Mouse (Mus musculus): ENCODE measurements around the gene Sh3kbp1.

The Sh3kbp1 gene

DNA sequence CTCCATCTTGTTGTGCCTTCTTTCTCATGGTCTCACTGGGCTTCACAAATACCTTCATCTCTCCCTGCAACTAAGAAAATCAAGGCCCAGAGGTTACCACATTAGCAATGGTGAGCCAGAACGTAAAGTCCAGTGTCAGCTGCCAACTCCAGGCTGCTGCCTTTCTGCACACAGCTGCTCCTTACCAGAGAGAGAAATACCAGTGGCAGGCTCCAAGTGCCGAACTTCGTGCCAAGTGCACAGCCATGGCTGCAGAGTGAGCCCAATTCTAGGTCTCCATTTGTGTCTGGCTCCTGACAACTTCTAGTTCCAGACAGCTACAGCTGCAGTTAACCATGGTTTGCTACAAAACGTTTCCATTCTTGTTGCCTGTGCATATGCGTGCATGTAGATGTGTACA, 117.0 kb downstream of the Sh3kbp1 start:
- no peak for DNase-seq (ENCODE audit: low spot score)

DNA sequence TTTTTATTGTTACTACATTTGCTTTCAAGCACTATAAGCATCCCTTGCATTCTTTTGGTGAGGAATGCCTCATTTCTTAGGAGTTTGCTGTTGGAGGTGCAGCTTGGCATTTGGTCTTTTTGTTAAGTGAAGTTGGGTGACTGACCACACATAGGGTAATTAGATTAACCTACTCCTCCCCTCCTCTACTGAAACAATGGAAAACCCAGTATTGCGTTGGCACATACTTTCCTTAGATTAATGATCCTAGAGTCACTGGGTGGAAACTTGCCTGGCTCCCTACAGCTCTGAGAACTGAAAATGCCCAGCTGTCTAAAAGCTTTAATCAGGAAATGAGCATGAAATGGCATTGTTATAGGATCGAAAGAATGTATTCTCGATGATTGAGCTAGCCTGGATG, 117.5 kb downstream of the Sh3kbp1 start:
- DNase-seq (ENCODE audit: low spot score): no peak

DNA sequence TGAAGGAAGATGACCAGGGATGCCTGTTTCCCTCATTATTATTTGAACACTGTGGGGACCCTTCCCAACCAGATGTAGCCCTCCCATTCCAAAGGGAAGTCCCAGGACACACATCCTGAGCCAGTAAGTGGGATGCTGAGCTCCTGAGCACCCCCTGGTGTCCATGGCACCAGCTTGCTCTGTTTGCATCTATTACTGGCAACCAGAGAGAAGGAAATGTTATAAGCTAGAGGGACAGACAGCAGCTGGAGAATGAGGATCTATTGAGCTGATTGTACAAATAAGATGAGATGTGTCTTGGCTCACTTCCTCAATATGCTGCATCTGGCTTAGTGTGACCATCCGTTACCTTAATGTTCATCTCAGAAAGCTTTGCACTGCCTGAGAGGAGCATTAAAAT, 124.8 kb downstream of the Sh3kbp1 start:
- no peak for DNase-seq (ENCODE audit: low spot score)

DNA sequence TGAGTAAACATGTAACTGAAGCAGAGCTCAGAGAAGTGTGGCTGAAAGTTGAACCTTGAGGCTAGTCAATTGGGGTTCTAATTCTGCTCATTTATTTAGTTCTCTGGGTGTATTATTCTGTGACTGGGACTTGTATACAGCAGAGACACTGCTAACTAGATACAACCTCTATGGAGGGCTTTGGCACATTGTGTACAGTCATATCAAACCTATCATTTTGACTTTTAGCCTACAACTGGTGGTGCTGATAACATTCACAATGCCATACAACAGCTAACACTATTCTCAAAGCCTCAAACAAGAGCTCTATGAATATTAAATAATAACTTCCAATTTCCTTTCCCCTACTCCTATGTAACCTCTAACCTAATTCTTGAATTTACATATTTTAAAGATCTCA, 129.2 kb downstream of the Sh3kbp1 start:
- DNase-seq (ENCODE audit: low spot score): no peak

DNA sequence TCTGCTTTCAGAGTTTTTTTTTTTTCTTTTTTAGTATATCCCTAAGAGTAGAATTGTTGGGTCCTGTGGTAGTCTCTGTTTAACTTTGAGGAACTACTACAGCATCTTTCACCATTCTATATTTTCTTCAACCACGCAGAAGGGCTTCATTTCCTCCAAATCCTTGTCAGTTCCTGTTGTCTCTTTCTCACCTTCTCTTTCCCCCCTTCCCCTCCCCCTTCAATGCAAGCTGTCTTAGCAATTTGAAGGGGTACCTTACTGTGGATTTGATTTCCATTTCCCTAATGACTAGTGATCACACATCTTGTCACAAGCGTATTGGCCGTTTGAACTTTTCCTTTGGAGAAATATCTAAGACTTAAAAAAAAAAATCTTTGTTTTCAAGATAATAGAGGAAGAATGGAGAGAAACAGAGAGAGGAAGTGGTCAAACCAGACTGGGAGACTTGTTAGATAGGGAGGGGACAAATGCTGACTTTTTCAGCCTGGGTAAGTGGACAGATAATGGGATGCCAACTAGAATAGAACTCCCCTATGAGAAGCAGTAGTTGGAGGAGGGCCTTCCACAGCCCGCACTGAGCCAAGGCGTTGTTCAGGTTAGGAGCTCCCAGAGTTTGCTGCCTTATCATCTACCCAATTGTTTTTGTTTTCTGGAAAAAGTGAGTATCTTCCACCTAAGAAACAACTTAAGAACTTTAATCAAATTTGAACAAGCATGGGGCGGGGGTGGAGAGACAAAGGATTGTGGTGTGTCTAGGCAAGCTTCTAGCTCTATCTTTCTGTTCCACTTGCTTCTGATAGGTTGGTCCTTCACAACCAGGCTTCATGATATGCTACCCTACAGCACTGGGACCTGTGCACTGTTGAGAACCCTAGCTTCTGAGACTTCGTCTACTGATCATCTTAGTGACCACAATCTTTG, 130.1 kb downstream of the Sh3kbp1 start:
- no peak for DNase-seq (ENCODE audit: low spot score)

DNA sequence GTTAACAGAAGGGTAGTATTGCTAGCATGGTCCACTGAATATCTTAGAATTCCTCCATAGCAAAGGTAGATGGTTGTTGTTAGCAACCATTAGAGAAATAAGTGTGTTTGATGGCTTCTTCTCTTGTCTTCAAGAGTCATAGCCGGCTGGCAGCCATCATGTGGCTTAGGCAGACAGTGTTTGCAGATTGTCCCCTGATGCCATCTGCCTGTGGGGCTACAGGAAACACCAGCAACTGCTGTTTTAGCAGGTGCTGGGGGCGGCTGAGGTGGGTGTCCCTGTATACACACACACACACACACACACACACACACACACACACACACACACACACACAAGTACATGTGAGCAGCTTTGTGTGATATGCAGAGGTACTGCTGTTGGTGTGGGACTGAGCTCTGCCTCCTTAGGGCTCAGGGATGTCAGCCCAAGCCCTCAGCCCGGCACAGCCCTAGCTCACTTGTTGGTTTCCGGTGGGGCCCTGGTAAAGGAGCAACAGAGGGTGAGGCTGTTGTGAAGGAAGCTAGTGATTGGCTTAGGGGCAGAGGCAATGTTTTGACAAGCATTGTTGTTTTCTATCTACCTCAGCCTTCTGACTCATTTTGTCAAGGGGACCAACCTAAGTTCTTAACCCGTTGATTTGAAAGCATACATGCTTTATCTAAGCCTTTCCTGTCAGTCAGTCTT, 130.9 kb downstream of the Sh3kbp1 start:
- no peak for DNase-seq (ENCODE audit: low spot score)

DNA sequence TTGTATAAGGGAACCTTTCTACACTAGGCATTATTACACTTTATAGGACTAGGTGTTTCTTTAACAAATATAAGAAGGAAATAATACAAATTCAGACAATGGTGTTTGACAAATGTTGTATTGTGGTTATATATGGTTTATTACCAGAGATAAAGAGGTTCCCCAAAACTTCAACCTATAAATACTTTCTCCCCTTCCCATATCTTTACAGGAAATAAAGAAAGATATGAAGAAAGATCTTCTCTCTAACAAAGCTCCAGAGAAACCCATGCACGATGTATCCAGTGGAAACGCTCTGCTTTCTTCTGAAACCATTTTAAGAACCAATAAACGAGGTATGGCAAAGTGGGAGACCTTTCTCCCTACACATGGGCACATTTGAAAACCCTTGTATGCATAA, 136.7 kb downstream of the Sh3kbp1 start:
- DNase-seq (ENCODE audit: low spot score): no peak

DNA sequence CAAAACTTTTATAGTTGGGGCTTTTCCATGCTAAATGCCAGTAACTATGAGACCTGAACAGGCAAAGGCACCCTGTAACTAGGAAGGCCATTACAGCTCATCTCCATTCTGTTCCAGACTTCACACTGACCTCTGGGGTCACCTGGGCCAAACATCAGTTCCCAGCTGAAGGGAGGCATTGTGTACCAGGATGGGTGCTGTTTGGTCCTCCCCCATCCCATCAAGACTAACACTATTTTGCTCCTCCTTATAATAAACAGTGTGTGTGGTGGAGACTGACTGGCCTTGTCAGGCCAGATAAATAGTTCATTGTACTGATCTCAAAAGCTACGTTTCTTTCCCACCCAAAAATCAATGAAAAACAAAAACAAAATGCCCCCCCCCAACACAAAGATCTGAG, 138.8 kb downstream of the Sh3kbp1 start:
- DNase-seq (ENCODE audit: low spot score): no peak

DNA sequence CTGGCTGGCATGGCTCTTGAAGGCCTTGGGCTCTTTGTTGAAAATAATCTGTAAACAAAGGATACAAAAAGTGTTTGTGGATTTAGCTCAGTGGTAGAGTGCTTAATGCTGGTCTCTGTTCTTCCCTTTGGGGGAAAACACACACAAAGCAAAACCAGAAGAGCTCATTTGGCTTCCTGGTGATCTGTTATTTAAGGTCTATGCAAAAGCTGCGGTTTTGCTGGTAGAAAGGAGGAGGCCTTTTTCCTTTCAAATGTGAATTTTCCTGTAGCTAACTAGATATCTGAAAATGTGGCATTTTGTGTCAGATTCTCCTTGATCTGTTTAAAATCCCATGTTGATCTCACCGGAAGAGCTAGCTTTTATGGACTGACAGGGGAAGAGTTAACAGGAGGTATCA, 141.9 kb downstream of the Sh3kbp1 start:
- no peak for DNase-seq (ENCODE audit: low spot score)

DNA sequence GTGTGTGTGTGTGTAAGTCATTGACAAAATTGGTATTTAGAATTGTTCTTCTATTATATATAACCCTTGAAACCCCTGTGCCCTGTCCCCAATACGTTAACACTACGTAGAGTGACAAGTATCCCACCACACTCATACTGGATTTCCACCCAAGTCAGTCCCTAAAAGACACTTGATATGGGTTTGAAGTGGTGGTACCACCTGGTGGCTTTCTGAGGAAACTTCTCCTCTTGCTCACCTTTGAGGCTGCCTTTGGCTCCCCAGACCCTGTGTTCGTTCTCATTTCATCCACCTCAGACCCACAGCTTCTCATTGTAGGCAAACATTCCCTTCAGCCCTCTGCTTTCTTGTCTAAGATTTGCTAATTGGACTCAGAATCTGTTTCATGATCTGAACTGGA, 142.7 kb downstream of the Sh3kbp1 start:
- DNase-seq (ENCODE audit: low spot score): no peak

DNA sequence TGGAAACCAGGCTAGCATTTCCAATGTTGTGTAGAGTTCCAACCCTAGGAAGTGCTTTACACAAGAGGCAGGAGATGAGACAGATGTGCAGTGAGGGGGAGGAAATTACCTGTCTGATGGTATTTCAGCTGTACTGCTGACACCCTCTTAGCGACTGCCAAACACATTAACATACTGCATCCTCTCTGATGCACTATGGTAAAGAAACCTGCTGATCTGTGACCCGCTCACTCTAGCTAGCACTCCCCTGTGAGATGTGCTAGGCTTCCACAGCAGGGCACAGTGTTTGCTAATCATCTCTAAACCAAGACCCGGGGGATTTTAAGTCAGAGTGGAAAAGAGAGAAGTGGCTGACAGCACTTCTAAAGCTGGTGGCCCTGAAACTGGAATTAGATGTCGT, 145.1 kb downstream of the Sh3kbp1 start:
- DNase-seq (ENCODE audit: low spot score): no peak

DNA sequence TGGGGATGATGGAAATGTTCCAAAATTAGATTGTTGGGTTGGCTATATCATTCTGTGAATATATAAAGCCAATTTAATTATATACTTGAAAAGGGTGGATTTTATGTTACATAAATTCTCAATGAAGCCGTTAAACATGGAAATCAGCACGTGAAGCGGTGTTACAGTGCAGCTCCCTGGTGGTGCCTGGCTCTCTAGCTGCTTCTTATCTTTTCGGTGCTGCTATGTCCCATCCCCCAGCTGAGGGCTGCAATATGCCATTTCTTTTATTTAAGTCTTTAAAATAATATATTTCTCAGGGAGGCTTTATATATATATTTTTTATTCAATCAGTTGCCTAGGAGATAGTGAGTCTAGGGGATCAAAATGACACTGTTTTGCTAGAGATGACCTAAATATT, 148.0 kb downstream of the Sh3kbp1 start:
- no peak for DNase-seq (ENCODE audit: low spot score)

DNA sequence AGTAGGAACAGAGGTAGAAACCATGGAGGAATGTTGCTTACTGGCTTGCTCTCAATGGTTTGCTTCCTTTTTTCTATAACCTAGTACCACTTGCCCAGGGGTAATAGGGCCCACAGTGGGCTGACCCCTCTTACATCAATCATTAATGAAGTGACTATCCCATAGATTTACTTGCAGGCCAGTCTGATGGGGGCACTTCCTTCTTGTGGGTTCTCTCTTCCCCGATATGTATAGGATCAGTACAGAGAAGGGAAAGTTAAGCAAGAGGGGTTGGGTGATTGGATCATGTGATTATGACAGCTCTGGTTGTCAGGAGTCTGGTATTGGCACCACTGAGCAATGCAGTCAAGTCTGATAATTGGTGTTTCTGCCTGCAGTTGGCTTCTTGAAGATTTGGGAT, 151.7 kb downstream of the Sh3kbp1 start:
- DNase-seq (ENCODE audit: low spot score): no peak

DNA sequence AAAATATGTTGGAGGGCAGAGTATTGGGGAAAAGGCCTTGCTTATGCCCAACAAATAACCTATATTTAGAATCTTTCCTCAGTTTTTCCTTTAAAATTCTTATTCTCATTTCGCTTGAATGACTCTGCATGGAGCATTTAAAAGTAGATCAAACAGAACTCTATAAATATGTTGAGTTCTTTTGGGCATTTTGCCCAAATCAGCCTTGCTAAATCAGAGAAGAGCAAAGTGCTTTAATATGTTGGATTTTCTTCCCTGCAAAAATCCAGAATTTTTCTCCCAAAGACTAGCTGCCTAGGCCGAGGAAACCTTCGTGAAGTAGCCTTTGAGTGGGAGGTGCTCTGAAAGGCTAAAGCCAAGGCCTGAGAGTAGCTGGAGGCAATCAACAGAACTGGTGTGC, 163.4 kb downstream of the Sh3kbp1 start:
- DNase-seq (ENCODE audit: low spot score): no peak

DNA sequence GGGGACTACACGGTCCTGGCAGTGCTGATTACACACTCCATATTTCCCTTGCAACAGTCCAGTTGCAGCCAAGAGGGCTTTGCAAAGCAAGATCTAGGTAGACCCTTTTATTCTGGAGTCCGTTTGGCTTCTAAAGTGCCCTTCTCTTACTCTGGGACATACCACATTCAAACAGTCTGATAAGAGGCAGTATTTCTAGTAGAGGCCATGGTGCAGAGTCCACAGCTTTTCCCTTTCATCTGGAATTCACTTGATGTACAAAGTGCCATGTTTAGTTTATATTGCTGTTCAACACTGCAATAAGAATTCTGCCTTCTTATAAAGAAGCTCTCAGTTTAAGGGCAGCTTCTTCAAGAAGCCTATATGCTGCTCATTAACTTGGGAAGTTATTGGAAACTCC, 168.5 kb downstream of the Sh3kbp1 start:
- DNase-seq (ENCODE audit: low spot score): no peak

DNA sequence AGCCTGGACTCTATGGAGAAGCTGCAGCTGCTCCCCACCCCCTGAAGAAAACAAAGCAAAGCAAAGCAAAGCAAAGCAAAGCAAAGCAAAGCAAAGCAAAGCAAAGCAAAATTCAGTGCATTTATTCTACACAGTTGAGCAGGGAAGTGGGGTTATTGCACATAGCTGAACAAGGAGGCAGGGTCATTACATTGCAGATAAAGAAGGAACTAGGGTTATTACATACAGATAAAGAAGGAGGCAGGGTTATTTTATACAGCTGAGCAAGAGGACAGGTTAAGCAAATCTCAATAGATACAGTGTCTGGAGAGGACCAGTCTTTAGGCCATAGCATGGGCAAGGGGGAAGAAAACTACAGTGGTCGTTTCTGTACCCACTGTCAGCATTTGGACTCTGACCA, 177.3 kb downstream of the Sh3kbp1 start:
- no peak for DNase-seq (ENCODE audit: low spot score)

DNA sequence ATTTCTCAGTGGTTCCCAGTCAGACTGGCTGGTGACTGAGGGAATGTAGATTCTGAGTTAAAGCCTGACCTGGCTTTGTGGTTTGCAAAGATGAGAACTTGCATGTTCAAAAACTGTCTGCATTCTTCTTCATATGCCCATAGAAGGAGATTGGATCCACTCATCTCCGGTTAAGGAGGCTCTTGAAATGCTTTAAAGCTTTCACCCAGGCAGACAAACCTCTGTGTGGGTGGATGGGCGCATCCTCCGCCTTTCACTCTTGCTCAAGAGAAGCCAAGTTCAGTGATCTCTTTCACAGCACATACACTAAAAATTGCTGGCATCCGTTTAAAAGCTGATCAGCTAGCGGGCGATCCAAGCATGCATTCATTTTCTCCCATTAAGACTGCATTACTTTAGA, 182.4 kb downstream of the Sh3kbp1 start:
- no peak for DNase-seq (ENCODE audit: low spot score)

DNA sequence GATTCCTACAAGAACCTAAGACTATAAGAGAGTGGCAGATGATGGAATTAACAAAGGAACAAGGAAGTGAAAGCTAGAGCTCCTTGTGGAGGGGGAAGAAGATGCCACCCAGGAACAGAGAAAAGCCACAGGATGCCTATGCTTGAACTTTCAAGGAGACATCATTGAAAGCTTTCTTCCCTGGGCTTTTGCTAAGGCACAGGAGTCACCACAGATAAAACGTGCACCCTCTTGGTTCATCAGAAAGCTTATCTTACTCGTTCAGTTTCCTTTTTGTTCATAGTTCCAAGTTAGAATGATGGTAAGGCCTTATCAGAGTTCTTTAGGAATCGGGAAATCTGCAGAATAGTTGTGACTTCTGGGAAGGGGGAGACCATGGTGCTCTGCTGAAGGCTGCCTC, 183.4 kb downstream of the Sh3kbp1 start:
- DNase-seq (ENCODE audit: low spot score): no peak

DNA sequence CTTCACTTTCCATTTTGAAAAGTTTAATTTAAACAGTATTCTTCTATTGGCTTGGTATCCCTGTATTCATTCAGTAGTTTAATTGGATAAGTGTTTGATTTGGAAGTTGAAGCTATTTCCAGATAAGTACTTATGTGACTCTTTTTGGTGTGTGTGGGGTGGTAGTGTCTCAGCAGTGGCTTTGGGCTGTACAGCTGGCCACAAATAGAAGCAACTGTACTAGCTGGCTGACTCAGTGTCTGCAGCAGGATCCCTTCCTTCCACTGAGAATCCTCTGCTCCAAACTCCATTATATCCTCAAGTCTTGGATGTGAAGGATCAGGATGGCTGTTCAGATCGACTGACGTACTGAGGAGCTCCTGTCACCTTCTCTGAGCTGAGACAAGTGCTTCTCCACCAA, 190.4 kb downstream of the Sh3kbp1 start:
- DNase-seq (ENCODE audit: low spot score): no peak

DNA sequence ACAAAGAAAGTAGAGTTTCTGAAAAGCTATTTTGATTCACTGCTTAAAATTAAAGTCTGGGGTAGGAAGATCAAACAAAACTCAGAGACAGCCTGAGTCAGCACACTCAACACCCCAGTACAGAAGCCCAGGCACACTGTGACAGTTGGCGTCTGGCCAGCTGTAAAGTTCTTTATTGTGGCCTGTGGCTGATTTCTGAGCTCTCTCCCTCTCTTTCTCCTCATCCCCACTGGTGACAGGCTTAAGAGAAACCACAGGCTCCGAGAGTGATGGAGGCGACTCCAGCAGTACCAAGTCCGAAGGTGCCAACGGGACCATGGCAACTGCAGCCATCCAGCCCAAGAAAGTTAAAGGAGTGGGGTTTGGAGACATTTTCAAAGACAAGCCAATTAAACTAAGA, 201.1 kb downstream of the Sh3kbp1 start:
- no peak for DNase-seq (ENCODE audit: low spot score)

DNA sequence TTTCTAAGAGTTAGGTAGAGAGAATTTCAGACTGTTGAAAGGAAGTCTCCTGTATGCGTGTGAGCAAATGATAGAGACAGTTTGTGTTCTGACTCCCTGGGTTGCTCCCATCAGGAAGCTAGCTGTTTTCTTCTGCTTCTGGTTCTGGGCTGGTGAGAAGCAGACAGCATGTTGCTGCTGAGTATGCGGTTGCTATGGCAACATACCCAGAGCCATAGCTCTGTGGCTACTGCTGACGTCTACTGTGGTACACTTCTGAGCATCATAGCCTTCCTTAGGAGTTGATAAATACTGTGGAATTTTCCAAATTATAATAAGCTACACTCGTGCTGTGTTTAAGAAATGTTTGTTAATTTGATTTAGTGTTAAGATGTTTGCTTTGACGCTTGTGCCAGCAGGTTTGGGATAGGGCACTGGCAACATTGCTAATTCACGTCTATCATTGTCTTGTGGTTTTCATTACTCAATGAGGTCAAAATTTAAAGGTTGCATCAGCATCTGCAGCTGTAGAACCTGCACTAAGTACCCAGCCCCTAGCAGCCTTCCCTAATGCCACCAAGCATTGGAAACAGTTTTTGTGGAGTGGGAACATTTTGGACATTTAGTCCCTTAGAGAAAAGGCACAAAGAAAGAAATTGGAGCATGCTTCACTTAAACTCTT, 202.2 kb downstream of the Sh3kbp1 start:
- DNase-seq (ENCODE audit: low spot score): no peak

DNA sequence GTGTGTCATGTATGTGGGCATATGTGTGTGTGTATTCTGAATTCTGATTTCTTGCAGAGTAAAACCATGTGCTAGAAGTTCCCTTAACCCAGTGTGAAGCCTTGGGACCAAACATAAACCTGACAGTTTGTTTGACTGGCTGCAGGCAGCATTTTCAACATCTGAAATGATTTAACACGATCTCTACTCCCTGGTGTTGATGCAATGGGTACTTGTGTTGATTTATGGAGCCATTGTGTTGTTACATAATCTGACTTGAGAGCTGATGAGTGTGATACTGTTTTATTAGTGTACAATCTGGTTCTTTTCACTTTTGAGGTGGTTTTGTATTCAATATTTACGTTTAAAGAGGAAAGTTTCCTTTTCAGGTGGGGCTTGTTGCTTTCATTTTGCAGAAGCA, 204.1 kb downstream of the Sh3kbp1 start:
- no peak for DNase-seq (ENCODE audit: low spot score)

DNA sequence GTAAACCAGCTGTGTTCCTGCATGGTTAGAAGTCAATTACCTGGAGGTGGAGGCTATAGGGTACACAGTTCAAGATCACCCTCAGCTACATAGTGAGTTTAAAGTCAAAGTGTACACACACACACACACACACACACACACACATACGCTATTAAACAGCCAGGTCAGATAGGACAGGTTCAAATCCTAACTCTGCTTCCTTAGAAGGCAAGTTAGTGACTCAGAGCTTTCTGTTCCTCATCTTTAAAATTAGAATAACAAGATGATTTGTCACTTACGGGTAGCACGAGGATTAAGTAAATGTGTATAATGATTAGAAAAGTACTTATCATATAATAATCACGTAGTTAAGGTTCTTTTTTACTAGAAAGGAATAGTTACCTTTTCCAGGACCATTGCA, 208.2 kb downstream of the Sh3kbp1 start:
- no peak for DNase-seq (ENCODE audit: low spot score)
